Mouse (Mus musculus) erythroblast, embryonic 14.5 days (primary cell): ENCODE results near the gene Akna.

Experiments used
- GATA1 ChIP-seq: IDR thresholded peaks from 2 replicates; pipeline ENCODE4 v1.6.1; 2012; ENCODE audit warnings: low read length, inconsistent platforms, mixed read lengths
- TAL1 ChIP-seq: IDR thresholded peaks from 3 replicates; pipeline ENCODE4 v1.6.1; 2012; ENCODE audit warnings: low read length, inconsistent platforms, mixed read lengths

DNA sequence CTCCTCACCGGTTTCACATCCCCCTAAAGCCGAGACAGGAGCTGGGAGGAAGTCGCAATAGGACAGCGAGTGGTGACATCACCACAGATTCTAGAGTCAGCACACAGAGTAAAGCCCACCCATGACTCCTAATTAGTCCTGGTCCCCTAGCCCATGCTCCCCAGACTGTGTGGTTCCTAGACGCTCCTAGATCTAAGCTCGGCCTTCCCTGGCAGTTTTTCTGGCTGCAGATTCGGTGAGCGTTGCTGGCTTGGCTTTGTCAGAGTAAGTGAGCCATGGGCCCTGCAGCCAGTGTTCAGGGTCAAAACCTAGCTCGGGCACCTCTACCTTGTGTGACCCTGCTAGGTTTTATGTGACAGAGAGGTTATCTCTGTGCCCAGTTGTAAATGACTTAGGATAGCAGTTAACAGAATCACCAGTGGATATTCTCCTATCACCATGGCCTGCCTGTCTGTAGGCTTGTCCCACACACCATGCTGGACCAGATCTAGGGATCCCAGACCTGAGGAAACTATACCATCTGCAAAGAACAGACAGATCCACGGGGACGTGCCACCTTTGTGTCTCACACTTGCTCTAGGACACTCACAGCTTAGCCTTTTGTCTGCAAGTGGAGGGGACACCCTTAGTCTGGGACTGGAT, 13.1 kb downstream of the Akna start:
- no peak for TF ChIP-seq TAL1
- no peak for TF ChIP-seq GATA1
